Mouse (Mus musculus) inflammation-experienced regulatory T-cells, adult 16 weeks (primary cell): ENCODE measurements around the gene Sox4. TPM values are rescaled to one million over a fixed set of nuclear protein-coding genes. Genes with fewer than 3 reads are reported as not detected.

ENCODE experiments used
- polyA plus RNA-seq: library from polyadenylated mRNA; unstranded; fragments of 100-300 nt; shearing (Covaris generic); gene quantifications from one replicate; pipeline ENCODE4 v1.2.1, GENCODE M21; 2017

Gene Sox4
- 0.10 TPM for polyA plus RNA-seq

GRCm38 (mm10) chr13:28953581-28953991, at the start of gene Sox4:
TSS of gene Sox4 (minus strand) at chr13:28953713.

